ENCODE assay signal across 17 mouse cellular contexts in the genomic region with DNA sequence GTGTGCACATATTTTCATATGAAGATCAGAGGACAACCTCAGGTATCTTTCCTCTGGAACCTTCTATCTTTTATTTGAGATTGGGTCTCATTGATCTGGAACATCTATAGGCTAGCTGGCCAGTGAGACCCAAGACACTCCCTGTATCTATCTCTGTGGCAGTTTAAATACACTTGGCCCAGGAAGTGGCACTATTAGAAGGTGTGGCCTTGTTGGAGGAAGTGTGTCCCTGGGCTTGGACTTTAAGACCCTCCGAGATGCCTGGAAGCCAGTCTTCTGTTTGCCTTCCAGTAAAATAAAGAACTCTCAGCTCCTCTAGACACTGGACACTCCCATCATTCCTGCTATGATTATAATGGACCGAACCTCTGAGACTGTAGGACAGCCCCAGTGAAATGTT. TPM values are rescaled to one million over a fixed set of nuclear protein-coding genes. Genes with fewer than 3 reads are reported as not detected.
"Had no signal": no experiment of that assay in that cellular context is flagged by ENCODE, and none has a peak within 500 bp of the region (broad histone marks: within the 10 kb centered on the region; RNA-seq: fewer than 3 reads in every experiment).

No protein-coding gene starts in this region.

- H3K27me3 ChIP-seq: neural tube, embryonic 15.5 days; stomach, embryonic 15.5 days had no signal

- H3K36me3 ChIP-seq: stomach, embryonic 15.5 days had no signal

- H3K4me2 ChIP-seq: neural tube, embryonic 15.5 days; stomach, embryonic 15.5 days had no signal

- H3K9ac ChIP-seq: neural tube, embryonic 15.5 days; stomach, embryonic 15.5 days had no signal

- DNase-seq: retina, postnatal 1 day; right cerebral cortex, adult 18-20 months; right cerebral cortex, postnatal 14 days; right cerebral cortex, postnatal 25 days; right cerebral cortex, postnatal 4 days; spleen, adult 18-20 months; thymus, adult 18-20 months; thymus, adult 2 months; thymus, postnatal 14 days; thymus, postnatal 25 days; thymus, postnatal 36 days; thymus, postnatal 4 days had no signal

- H3K27ac ChIP-seq: neural tube, embryonic 15.5 days; stomach, embryonic 15.5 days; stomach, postnatal 0 days had no signal

- H3K4me3 ChIP-seq: neural tube, embryonic 15.5 days; stomach, embryonic 15.5 days had no signal

- H3K4me1 ChIP-seq: neural tube, embryonic 15.5 days; stomach, embryonic 15.5 days had no signal

- H3K9me3 ChIP-seq: neural tube, embryonic 15.5 days; stomach, embryonic 15.5 days had no signal

RNA-seq across cellular contexts. Expression of gene Lrrc46, which starts 28.6 kb away (rescaled TPM):
- polyA plus RNA-seq: spleen, adult 2 months; stomach, embryonic 14.5 days had no signal

RNA-seq across cellular contexts. Expression of gene Tbx21, which starts 45.4 kb away (rescaled TPM):
- polyA plus RNA-seq: stomach, embryonic 14.5 days; stomach, embryonic 15.5 days had no signal
